Mouse (Mus musculus): Measurements from ENCODE around the gene Zfp791. TPM values are rescaled to one million over a fixed set of nuclear protein-coding genes. Genes with fewer than 3 reads are reported as not detected.
"Not testable (repeated sequence)": the region's sequence is repeated elsewhere in the genome, so short reads cannot be mapped to it uniquely, and the experiment has no call there.

Gene Zfp791
- polyA plus RNA-seq, 1 experiment from 2014 or later = 4.2 TPM

DNA sequence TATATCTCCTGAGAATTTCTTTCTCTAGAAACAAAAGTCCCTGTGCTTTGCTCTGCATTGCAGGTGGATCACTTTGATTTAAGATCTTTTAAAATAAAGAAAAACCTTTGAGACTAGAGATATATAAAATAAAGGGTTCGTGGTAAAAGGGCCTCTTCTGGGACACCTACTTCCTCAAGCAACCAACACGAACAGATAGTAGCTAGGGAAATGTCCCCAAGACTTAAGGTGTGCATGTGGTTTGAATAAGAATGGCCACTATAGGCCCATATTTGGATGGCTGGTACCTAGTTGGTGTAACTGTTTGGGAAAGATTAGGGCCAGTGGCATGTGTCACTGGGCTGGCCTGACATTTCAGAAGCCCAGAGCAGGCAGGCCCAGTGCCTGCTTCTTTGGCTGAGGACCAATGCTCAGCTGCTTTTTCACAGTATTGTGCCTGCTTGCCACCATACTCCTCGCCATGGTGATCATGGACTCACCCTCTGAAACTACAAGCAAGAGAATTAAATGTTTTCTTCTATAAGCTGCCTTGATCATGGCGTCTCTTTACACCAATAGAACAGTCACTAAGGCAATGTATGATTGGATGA, 22.7 kb downstream of the Zfp791 start:
- no peaks in the 10 kb centered on the region for H3K9me3 ChIP-seq (replicated peaks)
- 82% methylated on average over 4 of the region's 4 CpGs for WGBS
- H3K4me3 ChIP-seq (replicated peaks) = no peak overlapping the region
- peaks cover 43% of the 10 kb centered on the region for H3K36me3 ChIP-seq
- H3K27ac ChIP-seq (replicated peaks) = no peak overlapping the region
- no peak overlapping the region for H3K4me2 ChIP-seq
- no peak overlapping the region for H3K9ac ChIP-seq (replicated peaks)
- no peak for ATAC-seq (ENCODE audit: low FRiP score)
- H3K27me3 ChIP-seq (replicated peaks) = no peaks in the 10 kb centered on the region
- no peaks in the 10 kb centered on the region for H3K4me1 ChIP-seq

DNA sequence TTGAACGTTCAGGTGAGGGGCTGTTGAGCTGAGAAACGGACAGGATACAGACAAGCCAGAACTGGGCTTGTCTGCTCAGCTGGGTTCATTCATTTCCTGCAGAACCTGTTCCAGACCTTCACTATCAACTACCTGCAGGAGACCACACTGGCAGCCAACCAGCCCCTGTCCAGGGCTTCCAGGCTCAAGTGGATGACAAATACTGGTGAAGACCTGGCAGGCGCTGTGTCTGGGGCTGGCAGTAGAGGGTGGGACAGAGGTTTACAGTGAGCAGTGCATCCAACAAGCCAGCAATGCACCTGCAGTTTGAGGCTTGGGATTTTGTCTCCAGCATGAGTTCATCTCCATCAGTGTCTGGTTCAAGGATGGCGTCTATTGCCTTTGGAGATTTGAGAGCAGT, 26.0 kb downstream of the Zfp791 start:
- no peak overlapping the region for H3K4me2 ChIP-seq
- no peaks in the 10 kb centered on the region for H3K9me3 ChIP-seq (replicated peaks)
- no peak overlapping the region for H3K9ac ChIP-seq (replicated peaks)
- no peak for ATAC-seq (ENCODE audit: low FRiP score)
- H3K36me3 ChIP-seq = peaks cover 57% of the 10 kb centered on the region
- 94% methylated on average over 4 of the region's 4 CpGs for WGBS
- H3K27me3 ChIP-seq (replicated peaks) = no peaks in the 10 kb centered on the region
- H3K27ac ChIP-seq (replicated peaks) = no peak overlapping the region
- H3K4me1 ChIP-seq = no peaks in the 10 kb centered on the region
- no peak overlapping the region for H3K4me3 ChIP-seq (replicated peaks)

DNA sequence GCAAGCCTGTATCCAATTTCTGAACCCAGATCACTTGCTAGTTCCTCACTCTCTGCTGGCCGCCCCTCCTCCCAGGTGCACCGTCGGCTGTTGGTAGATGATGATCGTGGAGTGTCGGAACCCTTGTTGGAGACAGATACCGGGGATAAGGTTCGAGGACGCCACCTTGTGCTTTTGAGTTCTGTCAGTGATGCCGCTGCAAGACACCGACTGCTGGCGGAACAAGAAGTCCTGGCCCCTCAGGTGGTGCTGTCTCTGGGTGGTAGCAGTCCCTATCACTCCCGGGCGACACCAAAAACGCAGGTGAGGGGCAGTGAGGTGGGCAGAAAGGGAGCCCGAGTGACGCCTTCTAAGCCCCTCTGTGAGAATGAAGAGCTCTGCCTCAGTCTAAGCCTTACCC, 26.7 kb downstream of the Zfp791 start:
- no peak overlapping the region for H3K4me2 ChIP-seq
- H3K4me1 ChIP-seq = no peaks in the 10 kb centered on the region
- 94% methylated on average over 16 of the region's 16 CpGs for WGBS
- no peak overlapping the region for H3K27ac ChIP-seq (replicated peaks)
- H3K27me3 ChIP-seq (replicated peaks) = no peaks in the 10 kb centered on the region
- no peak for ATAC-seq (ENCODE audit: low FRiP score)
- H3K9me3 ChIP-seq (replicated peaks) = no peaks in the 10 kb centered on the region
- no peak overlapping the region for H3K9ac ChIP-seq (replicated peaks)
- H3K4me3 ChIP-seq (replicated peaks) = no peak overlapping the region
- H3K36me3 ChIP-seq = peaks cover 57% of the 10 kb centered on the region

DNA sequence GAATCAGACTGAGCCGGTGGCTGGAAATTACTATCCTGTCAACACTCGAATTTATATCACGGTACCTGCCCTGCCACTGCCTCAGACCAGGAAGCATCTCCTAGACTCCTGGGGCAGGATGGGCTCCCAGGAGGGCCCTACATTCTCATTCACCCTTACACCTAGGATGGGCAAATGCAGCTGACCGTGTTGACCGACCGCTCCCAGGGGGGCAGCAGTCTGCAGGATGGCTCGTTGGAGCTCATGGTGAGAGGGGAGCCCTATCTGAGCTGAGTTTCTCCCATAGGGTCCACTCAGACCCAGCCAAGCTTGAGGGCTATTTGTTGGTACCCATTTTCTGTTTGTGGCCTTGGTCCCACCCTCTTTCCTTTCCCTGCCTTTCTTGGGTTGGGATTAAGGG, 27.3 kb downstream of the Zfp791 start:
- WGBS = 93% methylated on average over 7 of the region's 7 CpGs
- H3K4me1 ChIP-seq = no peaks in the 10 kb centered on the region
- H3K4me3 ChIP-seq (replicated peaks) = no peak overlapping the region
- H3K27me3 ChIP-seq (replicated peaks) = no peaks in the 10 kb centered on the region
- H3K4me2 ChIP-seq = no peak overlapping the region
- no peaks in the 10 kb centered on the region for H3K9me3 ChIP-seq (replicated peaks)
- H3K9ac ChIP-seq (replicated peaks) = no peak overlapping the region
- H3K27ac ChIP-seq (replicated peaks) = no peak overlapping the region
- no peak for ATAC-seq (ENCODE audit: low FRiP score)
- peaks cover 57% of the 10 kb centered on the region for H3K36me3 ChIP-seq

DNA sequence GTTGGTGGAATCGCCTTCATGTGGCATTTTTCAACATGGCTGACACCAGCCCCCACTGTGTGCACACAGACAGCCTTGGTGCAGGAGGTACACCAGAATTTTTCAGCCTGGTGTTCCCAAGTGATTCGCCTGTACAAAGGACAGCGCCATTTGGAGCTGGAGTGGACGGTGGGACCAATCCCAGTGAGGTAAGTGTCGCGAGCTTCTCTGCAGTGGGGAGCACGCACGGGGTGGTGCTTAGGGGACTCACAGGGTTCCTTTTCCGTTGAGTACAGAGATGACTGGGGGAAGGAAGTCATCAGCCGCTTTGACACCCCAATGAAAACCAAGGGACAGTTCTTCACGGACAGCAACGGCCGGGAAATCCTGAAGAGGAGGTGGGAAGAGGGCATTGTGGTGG, 27.8 kb downstream of the Zfp791 start:
- no peak overlapping the region for H3K4me3 ChIP-seq (replicated peaks)
- no peak overlapping the region for H3K4me2 ChIP-seq
- no peak overlapping the region for H3K27ac ChIP-seq (replicated peaks)
- no peak for ATAC-seq (ENCODE audit: low FRiP score)
- no peaks in the 10 kb centered on the region for H3K9me3 ChIP-seq (replicated peaks)
- H3K4me1 ChIP-seq = no peaks in the 10 kb centered on the region
- WGBS = 96% methylated on average over 13 of the region's 13 CpGs
- no peaks in the 10 kb centered on the region for H3K27me3 ChIP-seq (replicated peaks)
- H3K36me3 ChIP-seq = peaks cover 53% of the 10 kb centered on the region
- H3K9ac ChIP-seq (replicated peaks) = no peak overlapping the region

DNA sequence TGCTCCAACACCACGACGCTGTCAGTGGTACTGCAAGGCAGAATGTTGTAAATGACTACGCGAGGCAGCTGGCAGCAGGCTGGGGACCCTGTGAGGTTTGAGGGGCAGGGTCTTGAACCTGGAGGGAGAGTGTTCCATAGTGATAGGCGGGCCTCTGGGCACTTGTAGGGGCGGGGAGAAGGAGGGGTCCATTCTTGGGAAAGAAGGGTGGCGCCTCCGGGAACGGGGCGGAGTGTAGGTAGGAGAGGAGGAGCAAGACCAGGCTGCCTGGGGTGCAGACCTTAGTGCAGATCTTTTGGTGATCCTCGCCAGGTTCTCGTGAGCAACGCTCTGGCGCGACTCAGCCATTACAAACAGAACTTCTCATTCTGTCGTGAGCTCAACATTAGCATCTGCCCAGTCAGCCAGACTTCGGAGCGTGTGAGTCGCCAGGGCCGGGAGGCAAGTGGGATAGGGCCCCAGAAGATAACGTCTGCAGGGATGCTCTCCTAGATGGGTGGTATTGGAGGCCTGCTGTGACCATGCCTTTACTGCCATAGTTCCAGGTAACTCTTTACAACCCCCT, 31.3 kb downstream of the Zfp791 start:
- H3K4me3 ChIP-seq (replicated peaks) = no peak overlapping the region
- no peak overlapping the region for H3K4me2 ChIP-seq
- no peak overlapping the region for H3K9ac ChIP-seq (replicated peaks)
- WGBS = 30% methylated on average over 21 of the region's 21 CpGs
- no peak for ATAC-seq (ENCODE audit: low FRiP score)
- no peaks in the 10 kb centered on the region for H3K27me3 ChIP-seq (replicated peaks)
- no peaks in the 10 kb centered on the region for H3K4me1 ChIP-seq
- no peak overlapping the region for H3K27ac ChIP-seq (replicated peaks)
- H3K9me3 ChIP-seq (replicated peaks) = no peaks in the 10 kb centered on the region
- peaks cover 35% of the 10 kb centered on the region for H3K36me3 ChIP-seq

DNA sequence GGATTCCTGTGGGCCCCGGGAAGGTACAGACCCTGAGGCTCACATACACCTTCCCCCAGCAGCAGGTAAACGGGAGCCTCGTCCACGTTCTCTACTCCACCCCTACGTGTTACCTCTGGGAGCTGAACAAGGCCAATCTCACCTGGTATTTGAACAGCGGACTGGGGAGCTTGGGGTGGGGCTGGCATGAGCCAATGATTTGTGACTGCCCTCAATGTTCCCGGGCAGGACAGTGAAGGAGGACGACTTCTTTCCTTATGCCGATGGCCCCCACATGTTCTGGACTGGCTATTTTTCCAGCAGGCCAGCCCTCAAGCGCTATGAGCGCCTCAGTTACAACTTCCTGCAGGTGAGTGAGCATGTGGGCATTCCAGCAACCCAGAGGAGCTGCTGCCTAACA, 32.0 kb downstream of the Zfp791 start:
- Histone ChIP-seq H3K27me3 (replicated peaks) (no peaks in the 10 kb centered on the region), H3K36me3 (peaks cover 29% of the 10 kb centered on the region), H3K4me2 (no peak overlapping the region), H3K27ac (replicated peaks) (no peak overlapping the region), H3K9me3 (replicated peaks) (no peaks in the 10 kb centered on the region), H3K4me1 (no peaks in the 10 kb centered on the region), H3K9ac (replicated peaks) (no peak overlapping the region), H3K4me3 (replicated peaks) (no peak overlapping the region)
- no peak for ATAC-seq (ENCODE audit: low FRiP score)
- WGBS = 91% methylated on average over 11 of the region's 11 CpGs

DNA sequence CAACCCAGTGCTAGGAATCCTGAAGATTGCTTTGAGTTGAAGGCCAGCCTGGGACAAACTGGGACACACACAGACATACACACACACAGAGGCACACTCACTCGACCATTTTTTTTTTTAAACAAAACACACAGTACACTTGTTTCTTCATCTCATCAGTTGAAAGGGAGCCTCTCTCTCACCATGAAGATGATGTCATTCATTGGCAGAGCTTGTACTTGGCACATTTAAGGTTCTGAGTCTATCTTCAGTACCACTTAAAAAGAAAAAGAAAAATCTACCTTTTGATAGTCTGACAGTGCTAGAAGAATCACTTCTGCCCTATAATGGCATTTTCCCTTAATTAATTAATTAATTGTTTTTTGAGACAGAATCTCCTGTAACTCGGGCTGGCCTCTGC, 34.1 kb downstream of the Zfp791 start:
- 85% methylated on average over 2 of the region's 2 CpGs for WGBS

DNA sequence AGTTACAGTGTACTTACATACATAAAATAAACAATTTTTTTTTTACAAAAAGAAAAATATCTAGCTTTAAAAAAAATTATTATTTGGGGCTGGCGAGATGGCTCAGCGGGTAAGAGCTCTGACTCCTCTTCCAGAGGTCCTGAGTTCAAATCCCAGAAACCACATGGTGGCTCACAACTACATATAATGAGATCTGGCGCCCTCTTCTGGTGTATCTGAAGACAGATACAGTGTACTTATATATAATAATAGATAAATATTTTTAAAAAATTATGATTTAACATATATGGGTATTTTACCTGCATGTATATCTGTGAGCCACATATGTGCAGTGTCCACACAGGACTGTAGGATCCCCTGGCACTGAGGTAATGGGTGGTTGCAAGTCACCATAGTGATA, 36.7 kb downstream of the Zfp791 start:
- no peak for ATAC-seq (ENCODE audit: low FRiP score)
- H3K9me3 ChIP-seq (replicated peaks) = no peaks in the 10 kb centered on the region

More for the DNA sequence above, 34.1 kb downstream of the Zfp791 start:
- H3K27me3 ChIP-seq (replicated peaks) = no peaks in the 10 kb centered on the region
- H3K9me3 ChIP-seq (replicated peaks) = no peaks in the 10 kb centered on the region
- ATAC-seq (ENCODE audit: low FRiP score) = no peak
- no peak overlapping the region for H3K9ac ChIP-seq (replicated peaks)
- no peak overlapping the region for H3K4me2 ChIP-seq
- no peak overlapping the region for H3K27ac ChIP-seq (replicated peaks)
- no peak overlapping the region for H3K4me3 ChIP-seq (replicated peaks)
- H3K4me1 ChIP-seq = peaks cover 7% of the 10 kb centered on the region
- H3K36me3 ChIP-seq = peaks cover 14% of the 10 kb centered on the region; the same call in 1 of the 2 replicates

DNA sequence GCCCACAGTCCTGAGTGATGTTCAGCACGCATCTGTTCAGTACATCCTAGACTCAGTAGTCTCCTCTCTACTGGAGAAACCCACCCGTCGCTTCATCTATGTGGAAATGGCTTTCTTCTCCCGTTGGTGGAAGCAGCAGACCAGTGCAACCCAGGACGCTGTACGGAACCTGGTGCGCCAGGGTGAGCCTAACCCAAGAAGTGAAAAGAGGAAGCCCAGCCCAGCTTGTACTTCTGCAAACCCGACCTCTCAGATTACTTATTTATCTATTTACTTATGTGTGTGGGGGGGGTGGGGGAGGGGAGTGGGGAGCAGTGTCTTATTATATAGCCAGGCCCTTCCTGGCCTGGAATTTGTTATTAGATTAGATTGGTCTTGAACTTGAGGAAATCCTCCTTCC, 38.3 kb downstream of the Zfp791 start:
- Histone ChIP-seq H3K27ac (replicated peaks) (no peak overlapping the region), H3K9ac (replicated peaks) (no peak overlapping the region), H3K9me3 (replicated peaks) (no peaks in the 10 kb centered on the region), H3K36me3 (peaks cover 9% of the 10 kb centered on the region; the same call in 1 of the 2 replicates), H3K4me1 (peaks cover 32% of the 10 kb centered on the region), H3K27me3 (replicated peaks) (no peaks in the 10 kb centered on the region), H3K4me2 (0 out of 2 replicates have a peak overlapping the region, but pooled peaks have one; percentile 5), H3K4me3 (replicated peaks) (no peak overlapping the region)
- ATAC-seq (ENCODE audit: low FRiP score) = no peak
- 87% methylated on average over 8 of the region's 8 CpGs for WGBS

More for the DNA sequence above, 36.7 kb downstream of the Zfp791 start:
- Histone ChIP-seq H3K27ac (replicated peaks) (no peak overlapping the region), H3K4me2 (no peak overlapping the region), H3K27me3 (replicated peaks) (no peaks in the 10 kb centered on the region), H3K4me1 (peaks cover 24% of the 10 kb centered on the region), H3K36me3 (peaks cover 9% of the 10 kb centered on the region; the same call in 1 of the 2 replicates), H3K9ac (replicated peaks) (no peak overlapping the region), H3K4me3 (replicated peaks) (no peak overlapping the region)
- WGBS = 82% methylated on average over 3 of the region's 3 CpGs

DNA sequence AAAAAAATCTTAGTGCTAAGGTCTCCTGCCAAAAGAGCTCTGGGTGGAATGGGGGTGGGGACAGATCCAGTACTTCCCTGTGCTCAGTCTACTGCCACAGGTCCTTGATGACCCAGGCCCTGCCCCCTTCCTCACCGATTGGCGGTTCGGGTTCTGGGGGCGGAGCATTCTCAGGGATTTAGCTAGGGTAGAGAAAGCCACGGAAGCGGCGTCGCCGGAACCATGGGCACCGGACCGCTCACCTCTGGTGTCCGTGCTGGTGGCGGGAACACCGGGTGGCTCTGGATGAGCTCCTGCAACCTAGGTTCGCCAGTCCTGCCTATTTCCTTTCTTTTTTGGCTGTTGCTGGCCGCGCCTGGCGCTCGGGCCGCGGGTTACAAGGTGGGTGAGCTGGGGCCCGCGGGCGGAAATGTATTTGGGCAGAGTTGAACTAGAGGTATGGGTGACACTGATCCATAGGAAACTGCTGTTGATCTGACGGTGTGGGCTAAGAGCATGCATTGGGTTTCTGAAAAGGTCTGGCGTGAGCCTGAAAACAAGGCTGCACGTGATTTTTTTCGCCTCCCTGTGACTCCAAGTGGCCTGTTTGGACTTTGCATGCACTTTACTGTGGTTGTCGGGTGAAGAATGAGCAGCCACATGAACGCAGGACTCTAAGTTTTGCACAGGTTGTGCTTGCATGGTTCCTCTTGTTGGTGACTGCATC, 39.6 kb downstream of the Zfp791 start, which contains the start of gene Man2b1:
Man2b1 (plus strand) TSS at position 163 of the 706 bp plus-strand sequence.
- H3K27ac ChIP-seq (replicated peaks) = peak within 1 kb of the TSS; percentile 48; the same call in 1 of the 2 replicates
- peak within 1 kb of the TSS; percentile 93 for H3K4me2 ChIP-seq
- peak within 1 kb of the TSS; percentile 63 for H3K4me3 ChIP-seq (replicated peaks)
- under 1% methylated on average over 30 of the region's 30 CpGs for WGBS
- peak; percentile 85 for ATAC-seq (ENCODE audit: low FRiP score)
- H3K36me3 ChIP-seq = peaks cover 11% of the 10 kb centered on the region; the same call in 1 of the 2 replicates
- H3K4me1 ChIP-seq = peaks cover 42% of the 10 kb centered on the region
- H3K9me3 ChIP-seq (replicated peaks) = no peaks in the 10 kb centered on the region
- peak within 1 kb of the TSS; percentile 63 for H3K9ac ChIP-seq (replicated peaks)
- H3K27me3 ChIP-seq (replicated peaks) = no peaks in the 10 kb centered on the region

DNA sequence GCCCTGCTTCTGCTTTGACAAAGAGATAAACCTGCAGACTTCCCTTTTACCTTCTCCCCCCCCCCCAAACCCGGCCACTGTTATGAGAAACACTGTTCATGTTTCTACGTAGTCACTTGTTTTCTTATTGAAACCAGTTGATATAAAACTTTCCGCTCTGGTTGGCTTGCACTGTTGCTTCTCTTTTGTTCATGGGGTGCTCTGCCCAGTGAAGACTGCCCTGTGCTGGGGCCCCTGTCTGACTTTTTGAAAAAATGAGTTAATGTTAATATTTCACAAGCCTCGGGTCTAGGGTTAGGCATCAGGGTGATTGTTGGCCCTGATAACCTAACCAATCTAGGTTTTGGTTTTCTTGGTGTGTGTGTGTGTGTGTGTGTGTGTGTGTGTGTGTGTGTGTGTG, 40.7 kb downstream of the Zfp791 start:
- not testable (repeated sequence) for H3K4me3 ChIP-seq (replicated peaks); H3K27me3 ChIP-seq (replicated peaks); ATAC-seq (ENCODE audit: low FRiP score); H3K9ac ChIP-seq (replicated peaks); H3K36me3 ChIP-seq; H3K9me3 ChIP-seq (replicated peaks); H3K27ac ChIP-seq (replicated peaks)
- 86% methylated on average over 4 of the region's 4 CpGs for WGBS
- Histone ChIP-seq H3K4me1 (peaks cover 42% of the 10 kb centered on the region), H3K4me2 (peak overlapping the region; percentile 93)
